Mouse (Mus musculus) CH12.LX (cell line): Measurements from ENCODE around the gene 2900011O08Rik. TPM values are rescaled to one million over a fixed set of nuclear protein-coding genes. Genes with fewer than 3 reads are reported as not detected.
"Not testable (repeated sequence)": the region's sequence is repeated elsewhere in the genome, so short reads cannot be mapped to it uniquely, and the experiment has no call there.

Experiments
- DNase-seq: peaks from one replicate; pipeline ENCODE4 v3.0.0-alpha.2; 2013; ENCODE audit errors: extremely low read depth
- H3K27ac ChIP-seq: 2 replicates; pipeline ENCODE4 v1.5.1; 2012; ENCODE audit warnings: low read depth, mild to moderate bottlenecking, control low read depth, moderate library complexity; ENCODE audit not compliant: insufficient read depth
- H3K27me3 ChIP-seq: replicated peaks from 2 replicates; pipeline ENCODE3; 2012; ENCODE audit warnings: inconsistent platforms
- H3K36me3 ChIP-seq, 2 experiments: replicated peaks in 1 of 2; 2 replicates each; pipeline versions ENCODE3 to v1.6.1; 2012; ENCODE audit warnings: inconsistent platforms in 1 of 2, low read length in 1 of 2, mild to moderate bottlenecking in 1 of 2, mixed read lengths in 1 of 2, moderate library complexity in 1 of 2; ENCODE audit not compliant: control insufficient read depth in 1 of 2, insufficient read depth in 1 of 2
- H3K4me1 ChIP-seq, 2 experiments: 2 replicates each; pipeline ENCODE4 v1.6.1; 2012; ENCODE audit warnings: inconsistent platforms in 1 of 2, moderate library complexity in 1 of 2; ENCODE audit not compliant: insufficient read depth in 2 of 2, control insufficient read depth in 1 of 2
- H3K4me2 ChIP-seq: 2 replicates; pipeline ENCODE4 v1.6.1; 2012; ENCODE audit warnings: low read depth, mild to moderate bottlenecking, control low read depth; ENCODE audit not compliant: poor library complexity, insufficient read depth, severe bottlenecking
- H3K4me3 ChIP-seq, 3 experiments: fragments of 150-350 bp in 1 of 3; sonication (generic) in 1 of 3; replicated peaks in 1 of 3; 2 replicates each; pipeline versions ENCODE3 to v1.5.1; 2011 to 2012; ENCODE audit warnings: low read depth in 2 of 3, low read length in 2 of 3, mild to moderate bottlenecking in 2 of 3, moderate library complexity in 2 of 3, control low read depth in 1 of 3, improper control_type of control experiment in 1 of 3, inconsistent platforms in 1 of 3, mixed read lengths in 1 of 3; ENCODE audit not compliant: poor library complexity in 1 of 3
- H3K79me2 ChIP-seq: replicated peaks from 2 replicates; pipeline ENCODE4 v1.6.1; 2012; ENCODE audit warnings: mild to moderate bottlenecking, moderate library complexity; ENCODE audit not compliant: control insufficient read depth, poor library complexity, insufficient read depth, severe bottlenecking; ENCODE audit errors: extremely low read depth
- H3K9ac ChIP-seq: 2 replicates; pipeline ENCODE4 v1.6.1; 2012; ENCODE audit warnings: low read depth, mild to moderate bottlenecking, control low read depth, moderate library complexity; ENCODE audit not compliant: insufficient read depth
- H3K9me3 ChIP-seq: replicated peaks from 2 replicates; pipeline ENCODE3; 2012; ENCODE audit warnings: low read length, inconsistent platforms, mixed read lengths
- CTCF ChIP-seq, 2 experiments: IDR thresholded peaks in 1 of 2; conservative IDR thresholded peaks in 1 of 2; 2 replicates each; pipeline ENCODE4 v1.5.1; 2011 to 2012; ENCODE audit warnings: low read depth in 2 of 2, low read length in 2 of 2, improper control_type of control experiment in 1 of 2, inconsistent platforms in 1 of 2, mild to moderate bottlenecking in 1 of 2, moderate library complexity in 1 of 2
- ELF1 ChIP-seq: IDR thresholded peaks from 2 replicates; pipeline ENCODE4 v1.6.1; 2014; ENCODE audit warnings: low read depth, mild to moderate bottlenecking, inconsistent platforms, low read length, improper control_type of control experiment
- ETS1 ChIP-seq: conservative IDR thresholded peaks from 2 replicates; pipeline ENCODE4 v1.6.1; 2012; ENCODE audit warnings: low read depth, mild to moderate bottlenecking, inconsistent platforms, low read length, improper control_type of control experiment, moderate library complexity
- HCFC1 ChIP-seq: IDR thresholded peaks from 2 replicates; pipeline ENCODE4 v1.6.1; 2012; ENCODE audit warnings: low read depth, mild to moderate bottlenecking, inconsistent platforms, low read length, improper control_type of control experiment
- IRF4 ChIP-seq: IDR thresholded peaks from 2 replicates; pipeline ENCODE4 v1.6.1; 2014; ENCODE audit warnings: low read depth, mild to moderate bottlenecking, inconsistent platforms, low read length, improper control_type of control experiment
- JUN ChIP-seq: IDR thresholded peaks from 2 replicates; pipeline ENCODE4 v1.6.1; 2011; ENCODE audit warnings: low read depth, mild to moderate bottlenecking, low read length, improper control_type of control experiment, moderate library complexity; ENCODE audit not compliant: insufficient read depth
- MAFK ChIP-seq: IDR thresholded peaks from 2 replicates; pipeline ENCODE4 v1.6.1; 2011; ENCODE audit warnings: low read length, improper control_type of control experiment; ENCODE audit not compliant: insufficient replicate concordance
- MAX ChIP-seq: IDR thresholded peaks from 2 replicates; pipeline ENCODE4 v1.6.1; 2011; ENCODE audit warnings: low read length, improper control_type of control experiment
- MAZ ChIP-seq: IDR thresholded peaks from 2 replicates; pipeline ENCODE4 v1.6.1; 2012; ENCODE audit warnings: low read depth, mild to moderate bottlenecking, inconsistent platforms, low read length, improper control_type of control experiment, moderate library complexity
- MEF2A ChIP-seq: IDR thresholded peaks from 2 replicates; pipeline ENCODE4 v1.6.1; 2014; ENCODE audit warnings: low read depth, mild to moderate bottlenecking, inconsistent platforms, low read length, improper control_type of control experiment, borderline replicate concordance
- MXI1 ChIP-seq: IDR thresholded peaks from 2 replicates; pipeline ENCODE4 v1.6.1; 2011; ENCODE audit warnings: mild to moderate bottlenecking, low read depth, low read length, improper control_type of control experiment
- NELFE ChIP-seq: IDR thresholded peaks from 2 replicates; pipeline ENCODE4 v1.6.1; 2011; ENCODE audit warnings: low read depth, low read length, improper control_type of control experiment
- POLR2AphosphoS2 ChIP-seq: IDR thresholded peaks from 2 replicates; pipeline ENCODE4 v1.6.1; 2011; ENCODE audit warnings: low read depth, low read length, improper control_type of control experiment
- RCOR1 ChIP-seq: conservative IDR thresholded peaks from 2 replicates; pipeline ENCODE4 v1.6.1; 2012; ENCODE audit warnings: low read depth, mild to moderate bottlenecking, inconsistent platforms, low read length, improper control_type of control experiment
- SIN3A ChIP-seq: IDR thresholded peaks from 2 replicates; pipeline ENCODE4 v1.6.1; 2012; ENCODE audit warnings: low read length, improper control_type of control experiment, inconsistent platforms
- USF1 ChIP-seq: IDR thresholded peaks from 2 replicates; pipeline ENCODE4 v1.6.1; 2014; ENCODE audit warnings: low read depth, mild to moderate bottlenecking, inconsistent platforms, low read length, improper control_type of control experiment
- USF2 ChIP-seq: conservative IDR thresholded peaks from 2 replicates; pipeline ENCODE4 v1.6.1; 2011; ENCODE audit warnings: low read depth, low read length, improper control_type of control experiment
- dilution Hi-C: fragments of 300-500 bp; cut with MboI; formaldehyde crosslinking; loops from 2 replicates; pipeline ENCODE4 v1.14.3; 2020; ENCODE audit warnings: low sequenced_read_pairs; ENCODE audit not compliant: extremely low pct_unique_long_range_greater_than_20kb, extremely low pct_ligation_motif_present
- in situ Hi-C: fragments of 300-500 bp; cut with MboI; formaldehyde crosslinking; loops from 3 replicates; pipeline ENCODE4 v1.14.3; 2019; ENCODE audit warnings: low sequenced_read_pairs, low pct_ligation_motif_present, low pct_unique_long_range_greater_than_20kb, mixed read lengths
- polyA plus RNA-seq: library from polyadenylated mRNA; unstranded; fragments of >175 nt; gene quantifications from 2 replicates; pipeline ENCODE4 v1.2.1, GENCODE M21; 2012; ENCODE audit warnings: low read depth; ENCODE audit not compliant: insufficient read length
- total RNA-seq, 2 experiments: library from RNA; depleted of rRNA; stranded (reverse); fragments of 300-350 nt in 1 of 2; fragments of >200 nt in 1 of 2; gene quantifications; 2 replicates each; pipeline ENCODE4 v1.2.3; 2012 to 2014

Gene 2900011O08Rik
- total and polyA plus RNA-seq, 3 experiments = not detected

- no peak overlapping the region for H3K9ac ChIP-seq
- no peak overlapping the region for H3K4me3 ChIP-seq
- H3K36me3 ChIP-seq = no peaks in the 10 kb centered on the region
- TF ChIP-seq ETS1 = no peak
- no peaks in the 10 kb centered on the region for H3K79me2 ChIP-seq
- H3K4me2 ChIP-seq = no peak overlapping the region
- no peak overlapping the region for H3K27ac ChIP-seq
- peak; percentile 30 for DNase-seq
- H3K27me3 ChIP-seq = no peaks in the 10 kb centered on the region
- in situ Hi-C loops (no loop called here), dilution Hi-C loops (no loop called here)
- peaks cover 0 to 4% of the 10 kb centered on the region in 2 experiments; a peak in 2 of 4 replicates for H3K4me1 ChIP-seq
- no peaks in the 10 kb centered on the region for H3K9me3 ChIP-seq
These were observed 17.3 kb upstream of the 2900011O08Rik start for GRCm38 (mm10) chr16:13969096-13969495.

GRCm38 (mm10) chr16:13972051-13972450, 14.4 kb upstream of the 2900011O08Rik start:
- no peaks in the 10 kb centered on the region for H3K36me3 ChIP-seq
- dilution Hi-C loops (no loop called here), in situ Hi-C loops (no loop called here)
- DNase-seq = no peak
- H3K4me3 ChIP-seq = no peak overlapping the region
- no peaks in the 10 kb centered on the region for H3K27me3 ChIP-seq
- H3K4me2 ChIP-seq = no peak overlapping the region
- no peak overlapping the region for H3K9ac ChIP-seq
- no peak overlapping the region for H3K27ac ChIP-seq
- H3K4me1 ChIP-seq = peaks cover 0 to 4% of the 10 kb centered on the region in 2 experiments; a peak in 2 of 4 replicates
- no peaks in the 10 kb centered on the region for H3K79me2 ChIP-seq
- no peaks in the 10 kb centered on the region for H3K9me3 ChIP-seq
- TF ChIP-seq USF2 (peak; percentile 22; the same call in 1 of the 2 replicates), USF1 (0 out of 2 replicates have a peak, but pooled peaks have one; percentile 12), CTCF (conservative IDR thresholded peaks at IDR 0.05 in 1 of 2, IDR thresholded peaks at IDR 0.05 in 1 of 2; ENCODE audit: low read depth in 2 of 2, low read length in 2 of 2) (no peak), MAZ (no peak), MAX (no peak), IRF4 (no peak), RCOR1 (no peak), SIN3A (no peak), JUN (no peak), MEF2A (no peak), ELF1 (no peak), MXI1 (no peak), POLR2AphosphoS2 (no peak), NELFE (no peak), HCFC1 (no peak), MAFK (no peak)

GRCm38 (mm10) chr16:13976358-13976896, 10.0 kb upstream of the 2900011O08Rik start:
- H3K79me2 ChIP-seq, H3K27ac ChIP-seq, H3K9ac ChIP-seq, H3K4me1 ChIP-seq, dilution Hi-C loops, H3K9me3 ChIP-seq, H3K4me3 ChIP-seq, H3K4me2 ChIP-seq, DNase-seq, in situ Hi-C loops, H3K36me3 ChIP-seq, H3K27me3 ChIP-seq: not testable (repeated sequence)

GRCm38 (mm10) chr16:13977026-13977425, 9.4 kb upstream of the 2900011O08Rik start:
- H3K9me3 ChIP-seq, H3K9ac ChIP-seq, dilution Hi-C loops, H3K27me3 ChIP-seq, H3K79me2 ChIP-seq, H3K4me2 ChIP-seq, H3K27ac ChIP-seq, H3K4me1 ChIP-seq, H3K36me3 ChIP-seq, in situ Hi-C loops, H3K4me3 ChIP-seq, DNase-seq: not testable (repeated sequence)
